Mouse (Mus musculus) testis, adult 2 months (tissue): ENCODE results near the gene Slc1a5. TPM values are rescaled to one million over a fixed set of nuclear protein-coding genes. Genes with fewer than 3 reads are reported as not detected.

ENCODE experiments used
- H3K27ac ChIP-seq: fragments of 200-500 bp; 2 replicates; pipeline ENCODE4 v1.5.1; 2012; ENCODE audit warnings: low read depth, low read length; ENCODE audit not compliant: control insufficient read depth, insufficient read depth
- H3K27me3 ChIP-seq: fragments of 200-500 bp; 2 replicates; pipeline ENCODE4 v1.6.1; 2012; ENCODE audit warnings: mild to moderate bottlenecking, low read length, moderate library complexity; ENCODE audit not compliant: control insufficient read depth, insufficient read depth
- H3K36me3 ChIP-seq: fragments of 200-500 bp; 2 replicates; pipeline ENCODE4 v1.6.1; 2012; ENCODE audit warnings: mild to moderate bottlenecking, low read length; ENCODE audit not compliant: control insufficient read depth, insufficient read depth
- H3K4me1 ChIP-seq: fragments of 200-500 bp; 2 replicates; pipeline ENCODE4 v1.6.1; 2012; ENCODE audit warnings: low read length; ENCODE audit not compliant: control insufficient read depth, insufficient read depth
- H3K4me3 ChIP-seq: fragments of 200-500 bp; 2 replicates; pipeline ENCODE4 v1.5.1; 2012; ENCODE audit warnings: low read depth, mild to moderate bottlenecking, low read length, moderate library complexity, mixed read lengths; ENCODE audit not compliant: control insufficient read depth
- CTCF ChIP-seq: fragments of 200-500 bp; IDR thresholded peaks from 2 replicates; pipeline ENCODE4 v1.5.1; 2012; ENCODE audit warnings: low read depth, mild to moderate bottlenecking, inconsistent platforms, low read length, moderate library complexity; ENCODE audit not compliant: control insufficient read depth, insufficient read depth, insufficient replicate concordance
- POLR2A ChIP-seq: fragments of 200-500 bp; IDR thresholded peaks from 2 replicates; pipeline ENCODE4 v1.6.1; 2012; ENCODE audit warnings: low read depth, mild to moderate bottlenecking, inconsistent platforms, low read length, moderate library complexity; ENCODE audit not compliant: control insufficient read depth
- polyA plus RNA-seq: library from polyadenylated mRNA; depleted of rRNA; stranded (reverse); fragments of >200 nt; gene quantifications from 2 replicates; pipeline ENCODE4 v1.2.3, GENCODE M21; 2012

Slc1a5 gene
- polyA plus RNA-seq, 1 experiment, result 15.2 TPM

- H3K4me3 ChIP-seq, result no peak overlapping the region
Observed at GRCm38 (mm10) chr7:16821091-16821490, 40.0 kb downstream of the Slc1a5 start.

GRCm38 (mm10) chr7:16821669-16822101 lies 40.5 kb downstream of the Slc1a5 start:
- TF ChIP-seq POLR2A (no peak), CTCF (no peak)
- Histone ChIP-seq H3K4me1 (peaks cover 16% of the 10 kb centered on the region), H3K27ac (no peak overlapping the region), H3K4me3 (no peak overlapping the region), H3K27me3 (no peaks in the 10 kb centered on the region), H3K36me3 (peaks cover 2% of the 10 kb centered on the region; the same call in 1 of the 2 replicates)

More at GRCm38 (mm10) chr7:16821091-16821490, 40.0 kb downstream of the Slc1a5 start:
- Histone ChIP-seq H3K36me3 (peaks cover 2% of the 10 kb centered on the region; the same call in 1 of the 2 replicates), H3K27me3 (no peaks in the 10 kb centered on the region), H3K4me1 (peaks cover 16% of the 10 kb centered on the region), H3K27ac (no peak overlapping the region)
- TF ChIP-seq POLR2A (no peak), CTCF (no peak)

- Histone ChIP-seq H3K36me3 (peaks cover 2% of the 10 kb centered on the region; the same call in 1 of the 2 replicates), H3K27me3 (no peaks in the 10 kb centered on the region), H3K4me3 (no peak overlapping the region), H3K27ac (no peak overlapping the region), H3K4me1 (peaks cover 3% of the 10 kb centered on the region)
- TF ChIP-seq CTCF, result no peak
- TF ChIP-seq POLR2A, result no peak
Observed at GRCm38 (mm10) chr7:16823734-16824133, 42.6 kb downstream of the Slc1a5 start.

GRCm38 (mm10) chr7:16825785-16826184 lies 44.6 kb downstream of the Slc1a5 start:
- TF ChIP-seq CTCF (no peak), POLR2A (no peak)
- Histone ChIP-seq H3K4me3 (no peak overlapping the region), H3K4me1 (no peaks in the 10 kb centered on the region; the same call in 1 of the 2 replicates), H3K27me3 (no peaks in the 10 kb centered on the region), H3K27ac (no peak overlapping the region), H3K36me3 (peaks cover 3% of the 10 kb centered on the region; the same call in 1 of the 2 replicates)

GRCm38 (mm10) chr7:16826571-16826970 lies 45.4 kb downstream of the Slc1a5 start:
- Histone ChIP-seq H3K4me1 (no peaks in the 10 kb centered on the region; the same call in 1 of the 2 replicates), H3K36me3 (peaks cover 4% of the 10 kb centered on the region; the same call in 1 of the 2 replicates), H3K27ac (no peak overlapping the region), H3K27me3 (no peaks in the 10 kb centered on the region), H3K4me3 (no peak overlapping the region)
- no peak for TF ChIP-seq CTCF
- TF ChIP-seq POLR2A, result no peak

- H3K4me3 ChIP-seq, result no peak overlapping the region
- peaks cover 4% of the 10 kb centered on the region; the same call in 1 of the 2 replicates for H3K36me3 ChIP-seq
- TF ChIP-seq POLR2A, result no peak
- no peak for TF ChIP-seq CTCF
Observed at GRCm38 (mm10) chr7:16827274-16827673, 46.1 kb downstream of the Slc1a5 start.

GRCm38 (mm10) chr7:16830449-16830848 lies 49.3 kb downstream of the Slc1a5 start:
- H3K27ac ChIP-seq, result no peak overlapping the region
- no peak overlapping the region for H3K4me3 ChIP-seq
- no peaks in the 10 kb centered on the region for H3K4me1 ChIP-seq
- no peaks in the 10 kb centered on the region for H3K27me3 ChIP-seq
- no peak for TF ChIP-seq CTCF
- TF ChIP-seq POLR2A, result no peak
- H3K36me3 ChIP-seq, result peaks cover 2% of the 10 kb centered on the region; the same call in 1 of the 2 replicates

More at GRCm38 (mm10) chr7:16827274-16827673, 46.1 kb downstream of the Slc1a5 start:
- Histone ChIP-seq H3K4me1 (no peaks in the 10 kb centered on the region), H3K27me3 (no peaks in the 10 kb centered on the region), H3K27ac (no peak overlapping the region)
